Mouse (Mus musculus) C2C12 (cell line): ENCODE results near the gene Ptgdr2. TPM values are rescaled to one million over a fixed set of nuclear protein-coding genes. Genes with fewer than 3 reads are reported as not detected.

Experiments
- H3K27me3 ChIP-seq: one replicate; pipeline ENCODE4 v1.6.1; 2011; ENCODE audit not compliant: control insufficient read depth, insufficient read depth, insufficient read length
- H3K36me3 ChIP-seq: one replicate; pipeline ENCODE4 v1.6.1; 2011; ENCODE audit not compliant: control insufficient read depth, insufficient read depth
- H3K4me3 ChIP-seq: one replicate; pipeline ENCODE4 v1.5.1; 2011; ENCODE audit warnings: mild to moderate bottlenecking, control low read depth; ENCODE audit not compliant: poor library complexity, insufficient read depth, severe bottlenecking
- H3K79me2 ChIP-seq: one replicate; pipeline ENCODE4 v1.6.1; 2011; ENCODE audit not compliant: control insufficient read depth, insufficient read depth
- H3K79me3 ChIP-seq: one replicate; pipeline ENCODE4 v1.6.1; 2011; ENCODE audit warnings: low read depth, control low read depth
- H3ac ChIP-seq: one replicate; pipeline ENCODE3; 2011; ENCODE audit warnings: low read depth; ENCODE audit not compliant: control insufficient read depth, insufficient read length
- CEBPB ChIP-seq: IDR thresholded peaks from one replicate; pipeline ENCODE4 v1.6.1; 2011; ENCODE audit warnings: low read depth, mild to moderate bottlenecking, control low read depth, moderate library complexity
- CTCF ChIP-seq: IDR thresholded peaks from one replicate; pipeline ENCODE4 v1.5.1; 2011; ENCODE audit not compliant: control insufficient read depth, insufficient read depth, insufficient read length
- FOSL1 ChIP-seq: IDR thresholded peaks from one replicate; pipeline ENCODE4 v1.8.0; 2011; ENCODE audit warnings: mild to moderate bottlenecking, low read length; ENCODE audit not compliant: poor library complexity, insufficient read depth, severe bottlenecking
- MAX ChIP-seq: IDR thresholded peaks from one replicate; pipeline ENCODE4 v1.6.1; 2011; ENCODE audit warnings: mild to moderate bottlenecking, control low read depth
- MYOD1 ChIP-seq: IDR thresholded peaks from one replicate; pipeline ENCODE4 v1.6.1; 2011; ENCODE audit warnings: low read depth; ENCODE audit not compliant: control insufficient read depth, insufficient read length
- MYOG ChIP-seq: IDR thresholded peaks from one replicate; pipeline ENCODE4 v1.6.1; 2011; ENCODE audit not compliant: control insufficient read depth, insufficient read length; ENCODE audit errors: extremely low read depth
- USF1 ChIP-seq: IDR thresholded peaks from one replicate; pipeline ENCODE4 v1.6.1; 2011; ENCODE audit warnings: low read depth, mild to moderate bottlenecking, control low read depth, moderate library complexity
- long read RNA-seq, 2 experiments: library from polyadenylated mRNA; unstranded; transcript quantifications; one replicate each; pipeline ENCODE4 v2.0.0; 2019 to 2020
- polyA plus RNA-seq: library from polyadenylated mRNA; unstranded; fragments of >200 nt; fragmentation: generic; extraction: Trizol; gene quantifications from one replicate; pipeline ENCODE4 v1.2.1, GENCODE M21; 2012; ENCODE audit warnings: missing spikeins

Gene Ptgdr2
- polyA plus RNA-seq: 0.07 TPM
- long read RNA-seq, experiment 1: 0 reads
- long read RNA-seq, experiment 2: 0 reads

- no peaks in the 10 kb centered on the region for H3K79me2 ChIP-seq
- no peak within 1 kb of the TSS for H3ac ChIP-seq
- H3K36me3 ChIP-seq: peaks cover 13% of the 10 kb centered on the region
- no peaks in the 10 kb centered on the region for H3K79me3 ChIP-seq
- H3K27me3 ChIP-seq: no peaks in the 10 kb centered on the region
- no peak for TF ChIP-seq CTCF
- H3K4me3 ChIP-seq: no peak within 1 kb of the TSS
Measured at GRCm38 (mm10) chr19:10937110-10937563, at the start of gene Ptgdr2. Gene Ptgdr2, plus strand, starts transcription at chr19:10937160.

- Histone ChIP-seq H3K27me3 (no peaks in the 10 kb centered on the region), H3K36me3 (peaks cover 2% of the 10 kb centered on the region), H3K4me3 (no peak overlapping the region), H3K79me2 (peaks cover 21% of the 10 kb centered on the region), H3K79me3 (peaks cover 19% of the 10 kb centered on the region), H3ac (no peak overlapping the region)
- TF ChIP-seq CEBPB (no peak), MYOD1 (no peak), MAX (no peak), FOSL1 (no peak), MYOG (no peak), CTCF (no peak), USF1 (no peak)
Measured at GRCm38 (mm10) chr19:10892201-10892600, 44.8 kb upstream of the Ptgdr2 start.

- H3K36me3 ChIP-seq: peaks cover 30% of the 10 kb centered on the region
- peak within 1 kb of the TSS; percentile 80 for H3ac ChIP-seq
- peaks cover 46% of the 10 kb centered on the region for H3K79me2 ChIP-seq
- peak within 1 kb of the TSS; percentile 97 for H3K4me3 ChIP-seq
- TF ChIP-seq MAX (peak; percentile 94), MYOG (no peak), USF1 (peak; percentile 10)
- H3K27me3 ChIP-seq: no peaks in the 10 kb centered on the region
- H3K79me3 ChIP-seq: peaks cover 34% of the 10 kb centered on the region
Measured at GRCm38 (mm10) chr19:10895016-10895528, 41.9 kb upstream of the Ptgdr2 start, which contains the start of gene Prpf19. Gene Prpf19, plus strand, starts transcription at chr19:10895231.

GRCm38 (mm10) chr19:10895708-10896107 lies 41.3 kb upstream of the Ptgdr2 start:
- no peaks in the 10 kb centered on the region for H3K27me3 ChIP-seq
- peaks cover 46% of the 10 kb centered on the region for H3K79me2 ChIP-seq
- TF ChIP-seq MAX (no peak), USF1 (no peak), MYOD1 (peak; percentile 2)
- H3K79me3 ChIP-seq: peaks cover 34% of the 10 kb centered on the region
- peaks cover 36% of the 10 kb centered on the region for H3K36me3 ChIP-seq
- peak overlapping the region; percentile 97 for H3K4me3 ChIP-seq
- peak overlapping the region; percentile 80 for H3ac ChIP-seq

- peaks cover 46% of the 10 kb centered on the region for H3K79me2 ChIP-seq
- peaks cover 34% of the 10 kb centered on the region for H3K79me3 ChIP-seq
- no peaks in the 10 kb centered on the region for H3K27me3 ChIP-seq
- no peak overlapping the region for H3ac ChIP-seq
- no peak overlapping the region for H3K4me3 ChIP-seq
- H3K36me3 ChIP-seq: peaks cover 47% of the 10 kb centered on the region
- TF ChIP-seq CTCF (no peak), CEBPB (no peak), MAX (no peak), MYOG (no peak), FOSL1 (no peak), USF1 (no peak), MYOD1 (no peak)
Measured at GRCm38 (mm10) chr19:10896849-10897248, 40.1 kb upstream of the Ptgdr2 start.

- no peak overlapping the region for H3K4me3 ChIP-seq
- no peak overlapping the region for H3ac ChIP-seq
- peaks cover 46% of the 10 kb centered on the region for H3K79me2 ChIP-seq
- no peaks in the 10 kb centered on the region for H3K27me3 ChIP-seq
- H3K79me3 ChIP-seq: peaks cover 36% of the 10 kb centered on the region
- H3K36me3 ChIP-seq: peaks cover 54% of the 10 kb centered on the region
- no peak for TF ChIP-seq CEBPB
- no peak for TF ChIP-seq MAX
- TF ChIP-seq CTCF: no peak
- no peak for TF ChIP-seq USF1
- TF ChIP-seq FOSL1: no peak
- TF ChIP-seq MYOD1: no peak
- no peak for TF ChIP-seq MYOG
Measured at GRCm38 (mm10) chr19:10897491-10897890, 39.5 kb upstream of the Ptgdr2 start.
